Mouse (Mus musculus): ENCODE measurements around the gene Snx18.

The Snx18 gene

GRCm38 (mm10) chr13:113566951-113567350, 51.4 kb downstream of the Snx18 start:
- no peak for DNase-seq (ENCODE audit: low spot score)

- no peak for DNase-seq (ENCODE audit: low spot score)
These were observed 52.0 kb downstream of the Snx18 start for GRCm38 (mm10) chr13:113566411-113566810.

GRCm38 (mm10) chr13:113559646-113560045, 58.7 kb downstream of the Snx18 start:
- DNase-seq (ENCODE audit: low spot score): no peak

- DNase-seq (ENCODE audit: low spot score): no peak
These were observed 61.8 kb downstream of the Snx18 start for GRCm38 (mm10) chr13:113556538-113556937.

- DNase-seq (ENCODE audit: low spot score): no peak
These were observed 63.1 kb downstream of the Snx18 start for GRCm38 (mm10) chr13:113555226-113555625.

- no peak for DNase-seq (ENCODE audit: low spot score)
These were observed 64.6 kb downstream of the Snx18 start for GRCm38 (mm10) chr13:113553603-113554230.

GRCm38 (mm10) chr13:113552341-113552740, 66.0 kb downstream of the Snx18 start:
- DNase-seq (ENCODE audit: low spot score): no peak

- DNase-seq (ENCODE audit: low spot score): no peak
These were observed 67.3 kb downstream of the Snx18 start for GRCm38 (mm10) chr13:113550866-113551565.

- DNase-seq (ENCODE audit: low spot score): no peak
These were observed 69.3 kb downstream of the Snx18 start for GRCm38 (mm10) chr13:113549021-113549420.

- DNase-seq (ENCODE audit: low spot score): no peak
These were observed 70.4 kb downstream of the Snx18 start for GRCm38 (mm10) chr13:113547807-113548426.

- DNase-seq (ENCODE audit: low spot score): no peak
These were observed 76.0 kb downstream of the Snx18 start for GRCm38 (mm10) chr13:113542374-113542773.

Measured in layer of hippocampus, adult 9-10 months (tissue).